Mouse (Mus musculus) liver, embryonic 14.5 days (tissue): ENCODE results near the gene Dhx40.

ENCODE experiments used
- CTCF ChIP-seq: IDR thresholded peaks from 2 replicates; pipeline ENCODE4 v1.5.1; 2016; ENCODE audit warnings: antibody characterized with exemption, low read depth, control low read depth
- EP300 ChIP-seq: IDR thresholded peaks from 2 replicates; pipeline ENCODE4 v1.6.1; 2016; ENCODE audit warnings: antibody characterized with exemption, low read depth

DNA sequence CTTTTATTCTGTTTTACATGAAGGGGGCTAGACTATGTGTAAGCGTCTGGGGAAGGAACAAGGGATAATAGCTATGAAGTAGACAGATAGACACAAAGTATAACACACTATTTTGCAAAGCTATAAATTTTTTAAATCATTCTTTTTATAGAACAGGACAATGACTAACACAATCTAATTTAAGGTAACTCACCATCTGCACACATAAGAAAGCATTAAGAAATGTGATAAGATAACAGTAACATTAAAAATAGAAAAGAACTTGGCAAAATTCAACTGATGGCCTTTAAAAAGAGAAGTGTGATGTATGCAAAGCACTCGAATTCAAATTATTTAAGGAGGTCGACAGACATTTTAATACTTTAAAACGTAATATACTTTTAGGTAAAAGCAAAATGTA, 72.6 kb downstream of the Dhx40 start:
- no peak for TF ChIP-seq EP300
- no peak for TF ChIP-seq CTCF
